Mouse (Mus musculus): ENCODE measurements at regions not wholly inside any gene's neighbourhood (a gene's known extent, or its start where the extent isn't known, plus 50 kb on each side); places are given as distances from the start of the nearest gene placed in this dataset.

- TF ChIP-seq CTCF (IDR thresholded peaks at IDR 0.05; ENCODE audit: control insufficient read depth, insufficient read depth, low read length): no peak
- TF ChIP-seq POLR2A (IDR thresholded peaks at IDR 0.05; ENCODE audit: borderline replicate concordance, control insufficient read depth, low read depth, low read length): no peak
Observed at GRCm38 (mm10) chr1:112384015-112384414, 519.3 kb upstream of the Dsel start.
